9 mouse cellular contexts compared by ENCODE assay signal in genomic region chr17:78430374-78430773, GRCm38 (mm10). TPM values are rescaled to one million over a fixed set of nuclear protein-coding genes. Genes with fewer than 3 reads are reported as not detected.
DNase-seq lines count a peak whose midpoint lies in the region; ATAC-seq and TF ChIP-seq lines count a peak whose summit lies in the region.
"Had no signal": no experiment of that assay in that cellular context is flagged by ENCODE, and none has a peak within 500 bp of the region (broad histone marks: within the 10 kb centered on the region; RNA-seq: fewer than 3 reads in every experiment).

No protein-coding gene starts in this region.

- no peak for TF ChIP-seq EP300 in MEL (IDR thresholded peaks at IDR 0.05; ENCODE audit: low read depth in 1 of 2, low read length in 2 of 2)

- H3K79me2 ChIP-seq in MEL (ENCODE audit: control insufficient read depth, insufficient read depth, low read length, poor library complexity): no peaks in the 10 kb centered on the region

- ATAC-seq in kidney, postnatal 0 days (replicated peaks; ENCODE audit: low FRiP score, low read depth): no peak
- peak; percentile 72 for ATAC-seq in megakaryocyte progenitor cell, adult 5-6 weeks (replicated peaks; ENCODE audit: poor library complexity)
- ATAC-seq in kidney, embryonic 14.5 days (ENCODE audit: low FRiP score, low TSS enrichment): no peak

- TF ChIP-seq RAD21 in MEL (IDR thresholded peaks at IDR 0.05; ENCODE audit: low read depth, low read length): no peak

- no peak overlapping the region for H3K4me3 ChIP-seq in kidney, postnatal 0 days (replicated peaks; ENCODE audit: low read depth, low read length)
- H3K4me3 ChIP-seq in MEL (ENCODE audit: control insufficient read depth in 1 of 2, insufficient read depth in 1 of 2, low read depth in 2 of 2, low read length in 2 of 2): no peak overlapping the region
- H3K4me3 ChIP-seq in kidney, embryonic 14.5 days (ENCODE audit: low read length): no peak overlapping the region

- H3K4me2 ChIP-seq in kidney, postnatal 0 days (ENCODE audit: low read length): no peak overlapping the region
- H3K4me2 ChIP-seq in kidney, embryonic 14.5 days (replicated peaks; ENCODE audit: low read depth, low read length): no peak overlapping the region

- 74% methylated on average over 8 of the region's 8 CpGs for WGBS in kidney, postnatal 0 days
- 73% methylated on average over 8 of the region's 8 CpGs for WGBS in kidney, embryonic 14.5 days

- intact Hi-C loops in left cerebral cortex, postnatal 25 days (cut with DNase I): no loop called here

- no peaks in the 10 kb centered on the region for H3K27me3 ChIP-seq in kidney, postnatal 0 days (ENCODE audit: insufficient read depth, low read length)
- H3K27me3 ChIP-seq in MEL (ENCODE audit: control insufficient read depth in 1 of 2, insufficient read depth in 2 of 2, low read length in 2 of 2): no peaks in the 10 kb centered on the region
- no peaks in the 10 kb centered on the region for H3K27me3 ChIP-seq in kidney, embryonic 14.5 days (ENCODE audit: control insufficient read depth, insufficient read depth, low read length)

- no peak overlapping the region for H3K27ac ChIP-seq in kidney, postnatal 0 days
- no peak overlapping the region for H3K27ac ChIP-seq in MEL (ENCODE audit: control insufficient read depth, low read depth, low read length)
- H3K27ac ChIP-seq in kidney, embryonic 14.5 days (ENCODE audit: low read depth, low read length): no peak overlapping the region

- no peak overlapping the region for H3K9ac ChIP-seq in kidney, postnatal 0 days (ENCODE audit: low read depth, low read length)
- no peak overlapping the region for H3K9ac ChIP-seq in MEL (ENCODE audit: control insufficient read depth, low read depth, low read length, poor library complexity, severe bottlenecking)
- H3K9ac ChIP-seq in kidney, embryonic 14.5 days (ENCODE audit: low read depth, low read length): no peak overlapping the region

- TF ChIP-seq POLR2A in MEL (IDR thresholded peaks at IDR 0.05; ENCODE audit: control insufficient read depth in 1 of 2, insufficient read depth in 1 of 2, low read depth in 1 of 2, low read length in 2 of 2, poor library complexity in 1 of 2): no peak

- no peaks in the 10 kb centered on the region for H3K4me1 ChIP-seq in kidney, postnatal 0 days (replicated peaks; ENCODE audit: insufficient read depth, low read length)
- no peaks in the 10 kb centered on the region for H3K4me1 ChIP-seq in MEL (ENCODE audit: control insufficient read depth in 1 of 2, insufficient read depth in 2 of 2, low read length in 2 of 2)
- H3K4me1 ChIP-seq in kidney, embryonic 14.5 days (ENCODE audit: control insufficient read depth, insufficient read depth, low read length): no peaks in the 10 kb centered on the region

- no peaks in the 10 kb centered on the region for H3K9me3 ChIP-seq in kidney, postnatal 0 days (replicated peaks; ENCODE audit: low read length)
- no peaks in the 10 kb centered on the region for H3K9me3 ChIP-seq in MEL (replicated peaks; ENCODE audit: insufficient read depth, low read length)
- no peaks in the 10 kb centered on the region for H3K9me3 ChIP-seq in kidney, embryonic 14.5 days (ENCODE audit: control insufficient read depth, low read length)

- no peak for DNase-seq in kidney, postnatal 0 days (ENCODE audit: low spot score)
- DNase-seq in kidney, adult 11 months: no peak
- DNase-seq in B cell, adult 2 months: peak; percentile 55 to 58
- no peak for DNase-seq in MEL (ENCODE audit: low read depth, low spot score)
- no peak for DNase-seq in left cerebral cortex, postnatal 25 days (ENCODE audit: low spot score in 2 of 2)
- no peak for DNase-seq in adipocyte (ENCODE audit: low spot score)
- DNase-seq: retina, postnatal 1 day had no signal

- TF ChIP-seq CTCF in kidney, postnatal 0 days (IDR thresholded peaks at IDR 0.05; ENCODE audit: low read depth): peak; percentile 54
- TF ChIP-seq CTCF in MEL (IDR thresholded peaks at IDR 0.05 in 2 of 3, conservative IDR thresholded peaks at IDR 0.05 in 1 of 3; ENCODE audit: control insufficient read depth in 1 of 3, insufficient read depth in 1 of 3, low read depth in 2 of 3, low read length in 3 of 3, poor library complexity in 1 of 3, severe bottlenecking in 1 of 3): peak; percentile 19 to 32 (median 32); a peak in 4 of 6 replicates

- H3K36me3 ChIP-seq in kidney, postnatal 0 days (ENCODE audit: insufficient read depth, low read length): no peaks in the 10 kb centered on the region
- no peaks in the 10 kb centered on the region for H3K36me3 ChIP-seq in MEL (ENCODE audit: control insufficient read depth in 1 of 2, insufficient read depth in 2 of 2, low read length in 2 of 2)
- no peaks in the 10 kb centered on the region for H3K36me3 ChIP-seq in kidney, embryonic 14.5 days (ENCODE audit: control insufficient read depth, insufficient read depth, low read length)

TF ChIP-seq in MEL, 35 proteins besides CTCF, POLR2A, EP300 and RAD21:
- TF ChIP-seq HCFC1 (IDR thresholded peaks at IDR 0.05; ENCODE audit: low read depth, low read length) (no peak), JUND (IDR thresholded peaks at IDR 0.05; ENCODE audit: low read depth, low read length) (no peak), SIN3A (IDR thresholded peaks at IDR 0.05; ENCODE audit: low read length) (no peak), USF2 (IDR thresholded peaks at IDR 0.05; ENCODE audit: borderline replicate concordance in 1 of 2, insufficient read depth in 1 of 2, low read depth in 1 of 2, low read length in 2 of 2) (no peak), E2F4 (IDR thresholded peaks at IDR 0.05; ENCODE audit: borderline replicate concordance, low read depth, low read length) (no peak), MAZ (IDR thresholded peaks at IDR 0.05; ENCODE audit: low read depth, low read length) (no peak), KAT2A (conservative IDR thresholded peaks at IDR 0.05; ENCODE audit: low read depth, low read length) (no peak), MAX (IDR thresholded peaks at IDR 0.05; ENCODE audit: low read length) (no peak), ELF1 (IDR thresholded peaks at IDR 0.05; ENCODE audit: low read depth, low read length) (no peak), RCOR1 (IDR thresholded peaks at IDR 0.05; ENCODE audit: low read depth, low read length) (no peak), BHLHE40 (IDR thresholded peaks at IDR 0.05; ENCODE audit: borderline replicate concordance, low read depth, low read length) (no peak), CHD2 (IDR thresholded peaks at IDR 0.05; ENCODE audit: low read length) (no peak), NRF1 (IDR thresholded peaks at IDR 0.05; ENCODE audit: insufficient read depth, low read depth, low read length, poor library complexity, severe bottlenecking) (no peak), TBP (IDR thresholded peaks at IDR 0.05; ENCODE audit: low read depth, low read length) (no peak), MYB (IDR thresholded peaks at IDR 0.05; ENCODE audit: low read depth, low read length) (no peak), MYC (IDR thresholded peaks at IDR 0.05; ENCODE audit: low read depth, low read length) (no peak), SMC3 (IDR thresholded peaks at IDR 0.05; ENCODE audit: low read depth, low read length) (no peak)

RNA-seq across cellular contexts. Expression of gene Fez2, which starts 12.4 kb away (rescaled TPM):
- 46.5 and 47.7 TPM in 2 replicates for polyA plus RNA-seq in kidney, postnatal 0 days (2015; fragmentation: Nextera tagmentation; extraction: Ambion mirVana)
- total RNA-seq in MEL (2012; rRNA removed): 11.7 and 11.9 TPM in 2 replicates
- polyA plus RNA-seq in MEL (2012; ENCODE audit: insufficient read depth in 1 of 2, insufficient read length in 2 of 2, low read depth in 1 of 2, low replicate concordance in 2 of 2, missing spikeins in 1 of 2): 10 to 100 TPM in 1 of 2 experiments, not detected in 1; 17.4 TPM
- total RNA-seq in megakaryocyte progenitor cell, adult 5-6 weeks (2015): 7.1 and 7.7 TPM in 2 replicates
- total RNA-seq in megakaryocyte progenitor cell, adult 5-6 weeks (2017): 12.0 and 15.7 TPM in 2 replicates
- polyA plus RNA-seq in kidney, embryonic 14.5 days (2014; fragmentation: Nextera tagmentation; extraction: Ambion mirVana): 30.8 and 42.0 TPM in 2 replicates
- 10 to 100 TPM; 34.2 to 36.3 TPM for total RNA-seq in left cerebral cortex, postnatal 25 days (2021)

Comparison
In these comparisons a context has a peak if more than half of its experiments do, and no peak if none do; other contexts are left out.
1. DNase-seq: peak in B cell, adult 2 months (2 of 2); none in kidney, postnatal 0 days (single experiment), kidney, adult 11 months (single experiment), MEL (single experiment), left cerebral cortex, postnatal 25 days (0 of 2) and adipocyte (single experiment).